Comparison of ENCODE assay signal across 21 mouse cellular contexts in genomic region chr2:147905118-147905517, GRCm38 (mm10).
DNase-seq lines count a peak whose midpoint lies in the region; ATAC-seq and TF ChIP-seq lines count a peak whose summit lies in the region.
"Had no signal": no experiment of that assay in that cellular context is flagged by ENCODE, and none has a peak within 500 bp of the region (broad histone marks: within the 10 kb centered on the region; RNA-seq: fewer than 3 reads in every experiment).

No protein-coding gene starts in this region.

- no peak for TF ChIP-seq EP300 in liver, postnatal 0 days (IDR thresholded peaks at IDR 0.05; ENCODE audit: low read depth)

- no peak overlapping the region for H3K4me3 ChIP-seq in forebrain, postnatal 0 days (ENCODE audit: low read depth, low read length)
- no peak overlapping the region for H3K4me3 ChIP-seq in forebrain, embryonic 14.5 days (ENCODE audit: low read depth, low read length)
- H3K4me3 ChIP-seq in liver, postnatal 0 days (ENCODE audit: low read depth, low read length), result no peak overlapping the region
- no peak overlapping the region for H3K4me3 ChIP-seq in midbrain, embryonic 14.5 days (replicated peaks; ENCODE audit: low read depth, low read length)
- no peak overlapping the region for H3K4me3 ChIP-seq in midbrain, embryonic 13.5 days (replicated peaks)
- no peak overlapping the region for H3K4me3 ChIP-seq in gastrocnemius, adult 2 months
- H3K4me3 ChIP-seq: embryonic facial prominence, embryonic 13.5 days; forebrain, embryonic 13.5 days; heart, adult 2 months; heart, embryonic 15.5 days had no signal

- ATAC-seq in forebrain, postnatal 0 days, result no peak; the same call in 1 of the 2 replicates
- no peak for ATAC-seq in forebrain, embryonic 14.5 days
- ATAC-seq in liver, postnatal 0 days, result no peak; the same call in 1 of the 2 replicates
- ATAC-seq in midbrain, embryonic 14.5 days (ENCODE audit: low FRiP score, low TSS enrichment), result no peak
- no peak for ATAC-seq in midbrain, embryonic 13.5 days
- ATAC-seq: activated CD4-positive, CD25-positive, alpha-beta regulatory T cell, adult 4 months; Patski had no signal

- H3K9me3 ChIP-seq in forebrain, postnatal 0 days (ENCODE audit: low read length), result no peaks in the 10 kb centered on the region
- no peaks in the 10 kb centered on the region for H3K9me3 ChIP-seq in forebrain, embryonic 14.5 days (replicated peaks; ENCODE audit: control insufficient read depth, low read length)
- H3K9me3 ChIP-seq in liver, postnatal 0 days (ENCODE audit: low read length), result no peaks in the 10 kb centered on the region
- no peaks in the 10 kb centered on the region for H3K9me3 ChIP-seq in midbrain, embryonic 14.5 days (ENCODE audit: control insufficient read depth, low read length)
- no peaks in the 10 kb centered on the region for H3K9me3 ChIP-seq in midbrain, embryonic 13.5 days
- H3K9me3 ChIP-seq: embryonic facial prominence, embryonic 13.5 days; forebrain, embryonic 13.5 days; heart, embryonic 15.5 days had no signal

- no peak overlapping the region for H3K9ac ChIP-seq in forebrain, postnatal 0 days
- H3K9ac ChIP-seq in forebrain, embryonic 14.5 days (ENCODE audit: low read length), result no peak overlapping the region
- H3K9ac ChIP-seq in liver, postnatal 0 days (replicated peaks), result no peak overlapping the region
- no peak overlapping the region for H3K9ac ChIP-seq in midbrain, embryonic 14.5 days (replicated peaks; ENCODE audit: low read length)
- H3K9ac ChIP-seq in midbrain, embryonic 13.5 days (replicated peaks), result no peak overlapping the region
- H3K9ac ChIP-seq: embryonic facial prominence, embryonic 13.5 days; forebrain, embryonic 13.5 days; heart, embryonic 15.5 days had no signal

- DNase-seq in forebrain, postnatal 0 days, result peak; percentile 6
- no peak for DNase-seq in forebrain, embryonic 14.5 days (ENCODE audit: low spot score)
- DNase-seq in liver, postnatal 0 days, result no peak
- no peak for DNase-seq in liver
- peak; percentile 15 for DNase-seq in midbrain, embryonic 14.5 days
- DNase-seq in gastrocnemius, adult 2 months, result no peak
- DNase-seq: adrenal gland, postnatal 14 days; cerebellum, adult 18-20 months; cerebellum, adult 9-11 months; cerebellum, postnatal 36 days; gastrocnemius, postnatal 10 days; heart, adult 2 months; heart, postnatal 14 days had no signal

- no peaks in the 10 kb centered on the region; the same call in 1 of the 2 replicates for H3K27me3 ChIP-seq in forebrain, postnatal 0 days (ENCODE audit: insufficient read depth, low read length)
- 0 out of 2 replicates have a peak, but pooled peaks cover 8% of the 10 kb centered on the region for H3K27me3 ChIP-seq in forebrain, embryonic 14.5 days (replicated peaks; ENCODE audit: control insufficient read depth, insufficient read depth, low read length)
- H3K27me3 ChIP-seq in liver, postnatal 0 days (ENCODE audit: insufficient read depth, low read length), result no peaks in the 10 kb centered on the region
- peaks cover 59% of the 10 kb centered on the region for H3K27me3 ChIP-seq in midbrain, embryonic 14.5 days (ENCODE audit: control insufficient read depth, insufficient read depth, low read length)
- peaks cover 92% of the 10 kb centered on the region for H3K27me3 ChIP-seq in midbrain, embryonic 13.5 days
- H3K27me3 ChIP-seq: heart, embryonic 15.5 days; Patski had no signal

- no peak for TF ChIP-seq CTCF in forebrain, postnatal 0 days (IDR thresholded peaks at IDR 0.05; ENCODE audit: low read depth)
- no peak for TF ChIP-seq CTCF in liver, postnatal 0 days (IDR thresholded peaks at IDR 0.05; ENCODE audit: low read depth)
- TF ChIP-seq CTCF in gastrocnemius, adult 2 months (IDR thresholded peaks at IDR 0.05), result no peak

- no peak overlapping the region for H3K27ac ChIP-seq in forebrain, postnatal 0 days (ENCODE audit: low read depth, low read length)
- no peak overlapping the region for H3K27ac ChIP-seq in forebrain, embryonic 14.5 days (ENCODE audit: low read depth, low read length)
- H3K27ac ChIP-seq in liver, postnatal 0 days (ENCODE audit: low read depth), result 0 out of 2 replicates have a peak overlapping the region, but pooled peaks have one; percentile 11
- no peak overlapping the region for H3K27ac ChIP-seq in midbrain, embryonic 14.5 days (replicated peaks; ENCODE audit: low read depth, low read length)
- no peak overlapping the region for H3K27ac ChIP-seq in midbrain, embryonic 13.5 days
- H3K27ac ChIP-seq in gastrocnemius, adult 2 months, result no peak overlapping the region
- H3K27ac ChIP-seq: embryonic facial prominence, embryonic 13.5 days; forebrain, embryonic 13.5 days; heart, adult 2 months; heart, embryonic 15.5 days; hindbrain, postnatal 0 days had no signal

- WGBS in forebrain, postnatal 0 days, result 23% methylated on average over 3 of the region's 3 CpGs
- WGBS in forebrain, embryonic 14.5 days, result 35% methylated on average over 3 of the region's 3 CpGs
- WGBS in liver, postnatal 0 days (ENCODE audit: insufficient replicate concordance), result 32% methylated on average over 3 of the region's 3 CpGs
- WGBS in midbrain, embryonic 14.5 days, result 10% methylated on average over 3 of the region's 3 CpGs
- 12% methylated on average over 3 of the region's 3 CpGs for WGBS in midbrain, embryonic 13.5 days

- no peak overlapping the region for H3K4me2 ChIP-seq in forebrain, postnatal 0 days (ENCODE audit: low read depth)
- H3K4me2 ChIP-seq in forebrain, embryonic 14.5 days (ENCODE audit: low read length), result no peak overlapping the region
- H3K4me2 ChIP-seq in liver, postnatal 0 days (ENCODE audit: low read depth, low read length), result no peak overlapping the region
- H3K4me2 ChIP-seq in midbrain, embryonic 14.5 days (ENCODE audit: low read length), result no peak overlapping the region
- no peak overlapping the region for H3K4me2 ChIP-seq in midbrain, embryonic 13.5 days (replicated peaks)
- H3K4me2 ChIP-seq: embryonic facial prominence, embryonic 13.5 days; forebrain, embryonic 13.5 days; heart, embryonic 11.5 days; heart, embryonic 15.5 days had no signal

- intact Hi-C loops in gastrocnemius, adult 2 months (cut with DNase I), result no loop called here

- H3K36me3 ChIP-seq in forebrain, postnatal 0 days (ENCODE audit: insufficient read depth), result no peaks in the 10 kb centered on the region
- no peaks in the 10 kb centered on the region for H3K36me3 ChIP-seq in forebrain, embryonic 14.5 days (ENCODE audit: control insufficient read depth, insufficient read depth, low read length)
- H3K36me3 ChIP-seq in liver, postnatal 0 days (replicated peaks; ENCODE audit: insufficient read depth, low read length), result no peaks in the 10 kb centered on the region
- H3K36me3 ChIP-seq in midbrain, embryonic 14.5 days (ENCODE audit: control insufficient read depth, insufficient read depth, low read length), result no peaks in the 10 kb centered on the region
- no peaks in the 10 kb centered on the region for H3K36me3 ChIP-seq in midbrain, embryonic 13.5 days
- H3K36me3 ChIP-seq: embryonic facial prominence, embryonic 13.5 days; heart, embryonic 15.5 days had no signal

- H3K4me1 ChIP-seq in forebrain, postnatal 0 days (ENCODE audit: insufficient read depth), result no peaks in the 10 kb centered on the region
- H3K4me1 ChIP-seq in forebrain, embryonic 14.5 days (ENCODE audit: control insufficient read depth, insufficient read depth, low read length), result no peaks in the 10 kb centered on the region
- H3K4me1 ChIP-seq in liver, postnatal 0 days (ENCODE audit: insufficient read depth), result peaks cover 7% of the 10 kb centered on the region; the same call in 1 of the 2 replicates
- peaks cover 17% of the 10 kb centered on the region; the same call in 1 of the 2 replicates for H3K4me1 ChIP-seq in midbrain, embryonic 14.5 days (ENCODE audit: control insufficient read depth, insufficient read depth, low read length)
- peaks cover 36% of the 10 kb centered on the region for H3K4me1 ChIP-seq in midbrain, embryonic 13.5 days (replicated peaks)
- H3K4me1 ChIP-seq: embryonic facial prominence, embryonic 13.5 days; heart, embryonic 15.5 days had no signal

Comparison
In these comparisons a context has a peak if more than half of its experiments do, and no peak if none do; other contexts are left out.
1. DNase-seq: peak in forebrain, postnatal 0 days (single experiment) and midbrain, embryonic 14.5 days (single experiment); none in forebrain, embryonic 14.5 days (single experiment), liver, postnatal 0 days (single experiment), liver (single experiment) and gastrocnemius, adult 2 months (single experiment).